Mouse (Mus musculus) heart, embryonic 16.5 days (tissue): Measurements from ENCODE around the gene Wfdc6a. TPM values are rescaled to one million over a fixed set of nuclear protein-coding genes. Genes with fewer than 3 reads are reported as not detected.

Experiments
- ATAC-seq: fragments of 200-750 bp; cut with Nextera tagmentation; replicated peaks from 2 replicates; pipeline ENCODE4 v1.8.0; 2017; ENCODE audit warnings: moderate number of reproducible peaks; ENCODE audit not compliant: insufficient read depth, low FRiP score; ENCODE audit errors: extremely low read depth
- H3K27ac ChIP-seq: fragments of 300-500 bp; sonication (generic); 2 replicates; pipeline ENCODE4 v1.5.1; 2014; ENCODE audit warnings: mild to moderate bottlenecking, low read length, control low read depth, moderate library complexity
- H3K27me3 ChIP-seq: fragments of 300-500 bp; sonication (generic); 2 replicates; pipeline ENCODE4 v1.6.1; 2014; ENCODE audit warnings: low read length, mixed read lengths; ENCODE audit not compliant: control insufficient read depth, insufficient read depth
- H3K36me3 ChIP-seq: fragments of 300-500 bp; sonication (generic); 2 replicates; pipeline ENCODE4 v1.6.1; 2014; ENCODE audit not compliant: control insufficient read depth, insufficient read depth
- H3K4me1 ChIP-seq: fragments of 300-500 bp; sonication (generic); 2 replicates; pipeline ENCODE4 v1.6.1; 2014; ENCODE audit warnings: low read length, mixed read lengths; ENCODE audit not compliant: control insufficient read depth, insufficient read depth
- H3K4me2 ChIP-seq: fragments of 300-500 bp; sonication (generic); 2 replicates; pipeline ENCODE4 v1.6.1; 2014; ENCODE audit warnings: low read depth, mild to moderate bottlenecking, control low read depth, low read length
- H3K4me3 ChIP-seq: fragments of 300-500 bp; sonication (generic); 2 replicates; pipeline ENCODE4 v1.5.1; 2014; ENCODE audit warnings: mild to moderate bottlenecking, control low read depth, low read length
- H3K9ac ChIP-seq: fragments of 300-500 bp; sonication (generic); 2 replicates; pipeline ENCODE4 v1.6.1; 2014; ENCODE audit warnings: low read length, control low read depth
- H3K9me3 ChIP-seq: fragments of 300-500 bp; sonication (generic); replicated peaks from 2 replicates; pipeline ENCODE4 v1.6.1; 2016; ENCODE audit warnings: low read length; ENCODE audit not compliant: control insufficient read depth
- WGBS: fragments of 180-500 bp; shearing (Covaris S2); extraction: QIAGEN DNeasy Blood & Tissue Kit; methylation state at CpG from one replicate; pipeline ENCODE4 v1.1.7; 2014; 5-methylcytosine and 5-hydroxymethylcytosine counted together
- polyA plus RNA-seq: library from polyadenylated mRNA; unstranded; fragments of >200 nt; fragmentation: Nextera tagmentation; extraction: Ambion mirVana; gene quantifications from 2 replicates; pipeline ENCODE4 v1.2.1, GENCODE M21; 2015

Wfdc6a gene
- polyA plus RNA-seq, 1 experiment from 2014 or later: 0.30 TPM

DNA sequence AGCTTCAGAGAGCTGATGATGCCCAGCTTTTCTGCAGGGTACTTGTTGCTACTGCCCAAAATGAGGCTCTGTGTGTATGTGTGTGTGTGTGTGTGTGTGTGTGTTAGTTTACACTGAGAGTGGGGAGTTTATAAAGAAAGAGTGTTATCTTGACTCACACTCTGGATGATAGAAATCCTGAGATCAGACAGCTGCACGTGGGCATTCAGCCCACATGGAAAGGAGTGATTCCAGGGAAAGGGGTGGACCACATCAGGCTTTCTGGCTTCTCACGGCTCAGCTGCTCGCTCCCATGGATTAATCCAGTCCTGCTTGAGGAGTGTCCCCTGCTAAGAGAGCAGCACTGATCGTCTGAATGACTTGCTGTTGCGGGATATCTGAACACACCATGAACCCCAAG, 43.1 kb downstream of the Wfdc6a start:
- WGBS: 62% methylated on average over 5 of the region's 5 CpGs
- Histone ChIP-seq H3K27me3 (peaks cover 4% of the 10 kb centered on the region; the same call in 1 of the 2 replicates), H3K4me2 (no peak overlapping the region), H3K27ac (no peak overlapping the region), H3K4me1 (no peaks in the 10 kb centered on the region), H3K36me3 (no peaks in the 10 kb centered on the region; the same call in 1 of the 2 replicates), H3K4me3 (no peak overlapping the region), H3K9ac (no peak overlapping the region), H3K9me3 (peaks cover 4% of the 10 kb centered on the region)
- ATAC-seq: no peak

- Histone ChIP-seq H3K9me3 (peaks cover 4% of the 10 kb centered on the region), H3K27me3 (peaks cover 4% of the 10 kb centered on the region; the same call in 1 of the 2 replicates), H3K36me3 (no peaks in the 10 kb centered on the region; the same call in 1 of the 2 replicates), H3K9ac (no peak overlapping the region), H3K27ac (no peak overlapping the region), H3K4me1 (no peaks in the 10 kb centered on the region), H3K4me3 (no peak overlapping the region), H3K4me2 (no peak overlapping the region)
- WGBS: 34% methylated on average over 8 of the region's 8 CpGs
- ATAC-seq: no peak
Measured at GRCm38 (mm10) chr2:164540652-164541427, 44.4 kb downstream of the Wfdc6a start.

DNA sequence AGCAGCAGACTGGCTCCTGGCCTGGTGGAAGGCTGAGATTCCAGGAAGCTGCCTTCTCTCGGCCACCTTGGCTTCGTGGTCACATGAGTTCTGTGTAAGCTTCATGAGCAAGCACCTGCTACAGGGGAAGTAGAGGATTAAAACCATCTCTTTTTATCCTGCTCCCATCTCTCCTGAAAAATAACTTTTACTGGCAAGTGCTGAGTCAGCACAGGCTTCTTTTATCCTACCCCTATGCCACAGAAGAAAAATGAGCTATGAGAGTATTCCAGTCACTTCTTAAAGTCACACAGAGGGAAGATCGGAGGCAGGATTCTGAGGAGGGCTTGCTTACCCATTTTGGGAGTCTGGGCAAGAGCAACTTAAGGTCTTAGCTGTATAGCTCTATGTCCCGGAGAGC, 48.2 kb downstream of the Wfdc6a start:
- no peak overlapping the region for H3K4me2 ChIP-seq
- no peaks in the 10 kb centered on the region for H3K9me3 ChIP-seq
- H3K27me3 ChIP-seq: peaks cover 4% of the 10 kb centered on the region; the same call in 1 of the 2 replicates
- ATAC-seq: no peak
- H3K36me3 ChIP-seq: no peaks in the 10 kb centered on the region
- no peak overlapping the region for H3K27ac ChIP-seq
- no peaks in the 10 kb centered on the region for H3K4me1 ChIP-seq
- 72% methylated on average over 4 of the region's 4 CpGs for WGBS
- no peak overlapping the region for H3K4me3 ChIP-seq
- no peak overlapping the region for H3K9ac ChIP-seq

DNA sequence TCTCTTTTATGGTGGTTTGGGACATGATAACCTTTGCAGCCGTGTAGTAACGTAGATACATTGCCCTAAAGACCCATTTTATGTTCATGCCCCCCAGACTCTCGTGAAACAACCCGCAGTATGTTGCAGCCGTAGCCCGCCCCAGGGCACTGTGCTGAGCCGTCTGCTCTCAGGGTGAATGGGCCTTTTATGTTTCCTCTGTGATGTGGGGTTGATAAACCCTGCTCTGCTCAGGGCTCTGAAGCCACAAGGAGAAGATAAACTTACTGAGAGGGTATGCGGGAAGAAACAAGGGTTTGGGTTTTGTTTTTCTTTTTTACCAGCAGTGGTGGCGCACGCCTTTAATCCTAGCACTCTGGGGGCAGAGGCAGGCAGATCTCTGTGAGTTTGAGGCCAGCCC, 50.9 kb downstream of the Wfdc6a start:
- Histone ChIP-seq H3K4me3 (no peak overlapping the region), H3K9ac (no peak overlapping the region), H3K4me1 (no peaks in the 10 kb centered on the region), H3K4me2 (no peak overlapping the region), H3K27me3 (peaks cover 2% of the 10 kb centered on the region; the same call in 1 of the 2 replicates), H3K27ac (no peak overlapping the region), H3K36me3 (no peaks in the 10 kb centered on the region), H3K9me3 (0 out of 2 replicates have a peak, but pooled peaks cover 2% of the 10 kb centered on the region)
- WGBS: 64% methylated on average over 10 of the region's 10 CpGs
- no peak; the same call in 1 of the 2 replicates for ATAC-seq

- ATAC-seq: no peak
- 6% methylated on average over 3 of the region's 3 CpGs for WGBS
- H3K4me3 ChIP-seq: no peak overlapping the region
- no peaks in the 10 kb centered on the region for H3K27me3 ChIP-seq
- no peaks in the 10 kb centered on the region for H3K36me3 ChIP-seq
- H3K4me1 ChIP-seq: no peaks in the 10 kb centered on the region
- no peak overlapping the region for H3K4me2 ChIP-seq
- no peak overlapping the region for H3K27ac ChIP-seq
- H3K9me3 ChIP-seq: 0 out of 2 replicates have a peak, but pooled peaks cover 2% of the 10 kb centered on the region
- H3K9ac ChIP-seq: no peak overlapping the region
Measured at GRCm38 (mm10) chr2:164531169-164531568, 54.1 kb downstream of the Wfdc6a start.

Other genes with a start within 250 kb of the Wfdc6a start
- 0.60 and 1.4 TPM in 2 replicates for gene Slpi, start 196.4 kb downstream of the Wfdc6a start, polyA plus RNA-seq
- gene Rbpjl, start 182.3 kb downstream of the Wfdc6a start, polyA plus RNA-seq: 0.49 and 1.7 TPM in 2 replicates
- gene Matn4, start 180.3 kb downstream of the Wfdc6a start, polyA plus RNA-seq: 7.2 and 8.9 TPM in 2 replicates
- gene Sdc4, start 141.6 kb downstream of the Wfdc6a start, polyA plus RNA-seq: 48.0 and 61.1 TPM in 2 replicates
- 33.4 and 41.7 TPM in 2 replicates for gene Sys1, start 128.5 kb downstream of the Wfdc6a start, polyA plus RNA-seq
- 11.6 and 12.1 TPM in 2 replicates for gene Gm20458, start 124.5 kb downstream of the Wfdc6a start, polyA plus RNA-seq
- not detected in 2 replicates for gene Trp53tg5, start 111.7 kb downstream of the Wfdc6a start, polyA plus RNA-seq
- gene Dbndd2, start 99.3 kb downstream of the Wfdc6a start, polyA plus RNA-seq: 10.6 and 16.4 TPM in 2 replicates
- gene Pigt, start 87.9 kb downstream of the Wfdc6a start, polyA plus RNA-seq: 45.3 and 46.2 TPM in 2 replicates
- 21.3 and 50.0 TPM in 2 replicates for gene Wfdc2, start 23.0 kb downstream of the Wfdc6a start, polyA plus RNA-seq
- gene Spint3, start 12.0 kb downstream of the Wfdc6a start, polyA plus RNA-seq: not detected in 2 replicates
- gene Eppin, start 8.1 kb upstream of the Wfdc6a start, polyA plus RNA-seq: not detected in 2 replicates
- gene Wfdc6b, start 28.1 kb upstream of the Wfdc6a start, polyA plus RNA-seq: not detected in 2 replicates
- not detected in 2 replicates for gene Wfdc8, start 28.2 kb upstream of the Wfdc6a start, polyA plus RNA-seq
- not detected in 2 replicates for gene Wfdc16, start 53.3 kb upstream of the Wfdc6a start, polyA plus RNA-seq
- 0.35 TPM in 1 of 2 replicates, not detected in the other for gene Wfdc10, start 70.6 kb upstream of the Wfdc6a start, polyA plus RNA-seq
- not detected in 2 replicates for gene Wfdc9, start 71.1 kb upstream of the Wfdc6a start, polyA plus RNA-seq
- not detected in 2 replicates for gene Wfdc11, start 88.6 kb upstream of the Wfdc6a start, polyA plus RNA-seq
- 0.35 TPM in 1 of 2 replicates, not detected in the other for gene Wfdc13, start 99.7 kb upstream of the Wfdc6a start, polyA plus RNA-seq
- not detected in 2 replicates for gene Spint4, start 113.1 kb upstream of the Wfdc6a start, polyA plus RNA-seq
- gene Spint5, start 129.9 kb upstream of the Wfdc6a start, polyA plus RNA-seq: not detected in 2 replicates
- 0.51 and 0.80 TPM in 2 replicates for gene Wfdc3, start 160.5 kb upstream of the Wfdc6a start, polyA plus RNA-seq
- 56.0 and 58.7 TPM in 2 replicates for gene Dnttip1, start 160.5 kb upstream of the Wfdc6a start, polyA plus RNA-seq
- gene Ube2c, start 184.5 kb upstream of the Wfdc6a start, polyA plus RNA-seq: 388 and 390 TPM in 2 replicates
- gene Tnnc2, start 194.5 kb upstream of the Wfdc6a start, polyA plus RNA-seq: 6.7 and 28.8 TPM in 2 replicates
- gene Snx21, start 200.4 kb upstream of the Wfdc6a start, polyA plus RNA-seq: 40.6 and 45.6 TPM in 2 replicates
- gene Acot8, start 219.4 kb upstream of the Wfdc6a start, polyA plus RNA-seq: 15.7 and 16.7 TPM in 2 replicates
- 5.9 and 6.4 TPM in 2 replicates for gene Zswim3, start 219.7 kb upstream of the Wfdc6a start, polyA plus RNA-seq
- gene Zswim1, start 237.2 kb upstream of the Wfdc6a start, polyA plus RNA-seq: 10.6 and 12.1 TPM in 2 replicates
- 0.42 TPM in 1 of 2 replicates, not detected in the other for gene Spata25, start 243.1 kb upstream of the Wfdc6a start, polyA plus RNA-seq
- gene Ctsa, start 247.4 kb upstream of the Wfdc6a start, polyA plus RNA-seq: 173 and 184 TPM in 2 replicates
- gene Neurl2, start 248.0 kb upstream of the Wfdc6a start, polyA plus RNA-seq: 50.6 and 52.8 TPM in 2 replicates